Mouse (Mus musculus) embryo, embryonic 9.5 days (tissue): ENCODE measurements at regions not wholly inside any gene's neighbourhood (a gene's known extent, or its start where the extent isn't known, plus 50 kb on each side); places are given as distances from the start of the nearest gene placed in this dataset.

Experiments
- DNase-seq: peaks from one replicate; pipeline ENCODE4 v3.0.0-alpha.2; 2017; ENCODE audit errors: extremely low spot score

GRCm38 (mm10) chr13:102355569-102355968 is 337.8 kb upstream of the Cd180 start:
- no peak for DNase-seq

- peak; percentile 11 for DNase-seq
Observed at GRCm38 (mm10) chr13:102372451-102373082, 320.8 kb upstream of the Cd180 start.

- no peak for DNase-seq
Observed at GRCm38 (mm10) chr13:102380667-102381066, 312.7 kb upstream of the Cd180 start.

- no peak for DNase-seq
Observed at GRCm38 (mm10) chr13:102391911-102392310, 301.4 kb upstream of the Cd180 start.

- DNase-seq: peak; percentile 48
Observed at GRCm38 (mm10) chr13:102392868-102393661, 300.3 kb upstream of the Cd180 start.

GRCm38 (mm10) chr13:102393662-102393970 is 299.7 kb upstream of the Cd180 start:
- no peak for DNase-seq

- DNase-seq: no peak
Observed at GRCm38 (mm10) chr13:102394057-102394456, 299.3 kb upstream of the Cd180 start.

GRCm38 (mm10) chr13:102397411-102397810 is 295.9 kb upstream of the Cd180 start:
- no peak for DNase-seq

GRCm38 (mm10) chr13:102411840-102412239 is 281.5 kb upstream of the Cd180 start:
- DNase-seq: no peak

GRCm38 (mm10) chr13:102434372-102434954 is 258.9 kb upstream of the Cd180 start:
- no peak for DNase-seq

GRCm38 (mm10) chr13:102442676-102443075 is 250.7 kb upstream of the Cd180 start:
- DNase-seq: no peak

- no peak for DNase-seq
Observed at GRCm38 (mm10) chr13:102447310-102447709, 246.0 kb upstream of the Cd180 start.

- peak; percentile 19 for DNase-seq
Observed at GRCm38 (mm10) chr13:102449416-102450121, 243.8 kb upstream of the Cd180 start.

GRCm38 (mm10) chr13:102451176-102451575 is 242.2 kb upstream of the Cd180 start:
- DNase-seq: no peak

- DNase-seq: no peak
Observed at GRCm38 (mm10) chr13:102458711-102459110, 234.6 kb upstream of the Cd180 start.

GRCm38 (mm10) chr13:102463993-102464392 is 229.4 kb upstream of the Cd180 start:
- no peak for DNase-seq

- DNase-seq: no peak
Observed at GRCm38 (mm10) chr13:102481906-102482305, 211.5 kb upstream of the Cd180 start.

GRCm38 (mm10) chr13:102482451-102482850 is 210.9 kb upstream of the Cd180 start:
- DNase-seq: no peak

GRCm38 (mm10) chr13:102487416-102488097 is 205.8 kb upstream of the Cd180 start:
- peak; percentile 22 for DNase-seq

GRCm38 (mm10) chr13:102491370-102491769 is 202.0 kb upstream of the Cd180 start:
- DNase-seq: no peak

GRCm38 (mm10) chr13:102504157-102504947 is 189.0 kb upstream of the Cd180 start:
- no peak for DNase-seq
